Mouse (Mus musculus) kidney, adult 2 months (tissue): ENCODE results near the gene Supt7l.
"Not testable (repeated sequence)": the region's sequence is repeated elsewhere in the genome, so short reads cannot be mapped to it uniquely, and the experiment has no call there.

Experiments used
- CTCF ChIP-seq: fragments of 200-500 bp; conservative IDR thresholded peaks from 2 replicates; pipeline ENCODE4 v1.5.1; 2011; ENCODE audit warnings: low read depth, mild to moderate bottlenecking, control low read depth, low read length, moderate library complexity, mixed read lengths; ENCODE audit not compliant: insufficient read depth, insufficient read length
- POLR2A ChIP-seq: fragments of 200-500 bp; IDR thresholded peaks from one replicate; pipeline ENCODE4 v1.6.1; 2011; ENCODE audit warnings: low read depth, low read length, control low read depth

DNA sequence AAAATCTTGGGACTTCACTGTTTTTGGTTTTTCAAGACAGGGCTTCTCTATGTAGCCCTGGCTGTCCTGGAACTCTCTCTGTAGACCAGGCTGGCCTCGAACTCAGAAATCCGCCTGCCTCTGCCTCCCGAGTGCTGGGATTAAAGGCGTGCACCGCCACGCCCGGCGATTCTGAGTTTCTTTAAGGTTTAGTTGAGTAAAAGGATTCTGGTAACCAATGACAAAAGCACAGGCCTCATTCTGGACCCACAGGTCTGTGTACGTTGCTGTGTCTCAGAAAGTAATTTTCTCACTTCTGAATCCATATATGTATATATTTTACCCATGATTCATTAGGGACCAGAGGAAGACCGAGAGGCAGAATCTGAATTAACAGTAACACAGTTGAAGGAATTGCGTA is at the start of gene Supt7l:
- not testable (repeated sequence) for TF ChIP-seq POLR2A, CTCF
